Mouse (Mus musculus): ENCODE measurements around the gene Mrpl34. TPM values are rescaled to one million over a fixed set of nuclear protein-coding genes. Genes with fewer than 3 reads are reported as not detected.

Mrpl34 gene
- polyA plus RNA-seq, 1 experiment from 2014 or later, result 46.4 TPM

GRCm38 (mm10) chr8:71496481-71496880 is 31.7 kb downstream of the Mrpl34 start:
- 86% methylated on average over 10 of the region's 11 CpGs for WGBS (ENCODE audit: missing documents)
- Histone ChIP-seq H3K79me2 (ENCODE audit: inconsistent target) (no peaks in the 10 kb centered on the region), H3K4me3 (ENCODE audit: inconsistent target) (no peak overlapping the region), H3K36me3 (ENCODE audit: inconsistent target) (peaks cover 17% of the 10 kb centered on the region; the same call in 1 of the 2 replicates), H3K27ac (no peak overlapping the region)

DNA sequence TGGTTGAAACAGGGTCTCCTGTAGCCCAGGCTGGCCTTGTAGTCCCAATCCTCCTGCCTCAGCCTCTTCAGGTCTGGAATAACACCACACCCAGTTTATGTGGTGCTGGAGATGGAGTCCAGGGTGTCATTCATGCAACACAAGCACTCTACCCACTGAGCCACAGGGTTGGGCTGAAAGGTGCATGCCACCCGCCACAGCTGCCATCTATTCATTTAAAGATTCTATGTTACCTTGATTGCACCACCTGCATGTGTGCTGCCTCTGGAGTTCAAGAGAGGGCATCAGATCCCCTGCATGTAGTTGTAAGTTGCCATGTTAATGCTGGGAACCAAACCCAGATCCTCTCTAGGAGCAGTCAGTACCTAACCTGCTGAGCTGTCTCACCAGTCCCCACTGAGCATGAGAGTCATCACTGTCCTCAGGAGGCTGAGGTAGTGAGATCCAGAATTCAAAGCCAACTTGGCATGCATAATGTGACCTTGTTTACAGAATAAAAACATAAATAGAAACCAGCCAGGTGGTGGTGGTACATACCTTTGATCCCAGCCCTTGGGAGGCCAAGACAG is 32.4 kb downstream of the Mrpl34 start:
- WGBS (ENCODE audit: missing documents), result 86% methylated on average over 1 of the region's 1 CpGs
- H3K27ac ChIP-seq, result no peak overlapping the region
- peaks cover 13% of the 10 kb centered on the region; the same call in 1 of the 2 replicates for H3K36me3 ChIP-seq (ENCODE audit: inconsistent target)
- H3K79me2 ChIP-seq (ENCODE audit: inconsistent target), result no peaks in the 10 kb centered on the region
- no peak overlapping the region for H3K4me3 ChIP-seq (ENCODE audit: inconsistent target)

DNA sequence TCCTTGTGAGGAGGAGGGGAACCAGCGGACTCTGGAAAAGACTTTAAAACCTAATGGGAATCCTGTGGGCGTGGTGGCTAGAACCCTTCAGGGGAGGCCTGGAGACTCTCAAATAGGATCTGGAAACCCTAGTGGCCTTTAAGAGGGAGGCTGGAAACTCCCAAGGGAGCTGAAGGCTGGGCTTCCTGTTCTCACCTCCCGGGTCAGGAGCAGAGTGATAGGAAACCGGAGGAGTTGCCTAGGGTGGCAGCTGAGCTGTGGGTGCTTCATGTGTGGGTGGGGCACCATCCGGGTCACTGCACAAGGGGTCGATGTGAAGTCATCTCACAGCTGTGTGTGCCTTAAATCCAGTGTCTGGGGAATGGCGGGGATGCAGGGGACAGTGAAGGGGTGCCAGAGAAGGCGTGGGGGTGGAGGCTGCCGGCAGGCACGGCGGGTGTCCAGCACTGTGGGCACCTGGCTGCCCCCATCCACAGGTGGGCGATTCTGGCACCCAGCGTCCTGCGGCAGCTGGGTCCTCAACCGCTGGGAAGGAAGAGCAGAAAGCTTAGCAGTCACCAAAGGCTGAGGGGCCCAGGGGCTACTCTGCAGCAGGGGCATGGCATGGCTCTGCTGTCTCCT is 33.2 kb downstream of the Mrpl34 start:
- Histone ChIP-seq H3K79me2 (ENCODE audit: inconsistent target) (no peaks in the 10 kb centered on the region), H3K27ac (no peak overlapping the region), H3K36me3 (ENCODE audit: inconsistent target) (peaks cover 9% of the 10 kb centered on the region; the same call in 1 of the 2 replicates), H3K4me3 (ENCODE audit: inconsistent target) (no peak overlapping the region)
- WGBS (ENCODE audit: missing documents), result 85% methylated on average over 15 of the region's 15 CpGs

DNA sequence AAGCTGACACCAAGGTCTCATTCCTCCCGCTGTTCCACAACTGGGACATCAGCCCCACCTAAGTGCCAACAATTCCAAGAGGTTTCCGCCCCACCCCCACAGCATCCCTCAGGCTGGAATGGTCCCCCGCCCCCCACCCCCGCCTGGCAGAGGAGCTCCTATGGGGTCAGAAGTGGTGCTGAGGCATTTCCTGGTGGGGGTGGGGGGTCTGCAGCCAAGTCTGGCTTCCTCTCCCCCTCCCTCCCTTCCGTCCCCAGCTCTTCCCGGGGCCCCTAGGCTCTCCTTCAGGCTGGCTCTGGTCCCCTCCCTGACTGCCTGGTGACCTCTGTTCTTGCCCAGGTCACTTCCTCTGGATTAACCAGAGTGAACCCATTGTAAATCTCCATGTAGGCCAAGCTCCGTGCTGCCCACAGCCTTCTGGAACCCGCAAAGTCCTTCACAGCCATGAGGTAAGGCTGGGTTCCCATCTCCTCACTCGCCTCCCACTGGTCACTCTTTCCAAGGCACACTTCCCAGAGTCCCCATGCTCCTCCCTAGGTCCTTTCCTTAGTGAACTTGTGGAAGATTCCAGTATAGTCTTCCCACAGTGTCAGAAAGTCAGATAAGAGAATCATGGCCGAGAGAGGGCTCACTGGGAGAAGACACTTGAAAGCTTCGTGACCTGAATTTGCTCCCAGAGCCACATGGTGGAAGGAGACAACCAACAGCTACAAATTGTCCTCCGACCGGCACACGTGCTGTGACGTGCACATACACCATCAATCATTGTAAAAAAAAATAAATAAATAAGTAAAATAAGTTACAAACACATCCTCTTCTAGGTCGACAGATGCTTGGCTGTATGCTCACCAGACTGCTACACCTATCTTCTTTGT is 34.3 kb downstream of the Mrpl34 start:
- Histone ChIP-seq H3K36me3 (ENCODE audit: inconsistent target) (peaks cover 5% of the 10 kb centered on the region; the same call in 1 of the 2 replicates), H3K79me2 (ENCODE audit: inconsistent target) (no peaks in the 10 kb centered on the region), H3K27ac (no peak overlapping the region), H3K4me3 (ENCODE audit: inconsistent target) (no peak overlapping the region)
- 74% methylated on average over 14 of the region's 16 CpGs for WGBS (ENCODE audit: missing documents)

GRCm38 (mm10) chr8:71504349-71504748 is 39.6 kb downstream of the Mrpl34 start:
- Histone ChIP-seq H3K36me3 (ENCODE audit: inconsistent target) (no peaks in the 10 kb centered on the region), H3K4me3 (ENCODE audit: inconsistent target) (no peak overlapping the region), H3K79me2 (ENCODE audit: inconsistent target) (no peaks in the 10 kb centered on the region), H3K27ac (no peak overlapping the region)
- WGBS (ENCODE audit: missing documents), result 98% methylated on average over 4 of the region's 4 CpGs

- no peaks in the 10 kb centered on the region for H3K79me2 ChIP-seq (ENCODE audit: inconsistent target)
- H3K4me3 ChIP-seq (ENCODE audit: inconsistent target), result no peak overlapping the region
- H3K27ac ChIP-seq, result no peak overlapping the region
- no peaks in the 10 kb centered on the region for H3K36me3 ChIP-seq (ENCODE audit: inconsistent target)
- 100% methylated on average over 4 of the region's 4 CpGs for WGBS (ENCODE audit: missing documents)
Measured at GRCm38 (mm10) chr8:71505326-71505725, 40.6 kb downstream of the Mrpl34 start.

DNA sequence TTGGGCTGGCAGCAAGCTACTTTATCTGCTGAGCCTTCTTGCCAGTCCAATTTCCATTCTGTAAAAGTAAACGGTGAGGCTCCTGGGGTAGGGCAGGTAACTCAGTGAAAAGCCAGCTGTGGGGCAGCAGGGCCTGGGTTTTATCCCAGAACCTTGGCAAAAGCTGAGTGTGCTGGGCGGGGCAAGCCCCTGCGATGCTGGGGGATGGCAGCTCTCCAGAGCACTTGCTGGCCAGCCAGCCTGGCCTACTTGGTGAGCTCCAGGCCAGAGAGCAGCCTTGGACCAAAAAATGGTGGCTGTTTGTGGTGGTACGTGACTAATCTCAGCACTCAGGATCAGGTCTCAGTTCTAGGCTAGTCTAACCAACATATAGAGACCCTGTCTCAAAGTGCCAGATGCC is 41.2 kb downstream of the Mrpl34 start:
- WGBS (ENCODE audit: missing documents), result 90% methylated on average over 4 of the region's 4 CpGs

GRCm38 (mm10) chr8:71507589-71508104 is 42.9 kb downstream of the Mrpl34 start:
- 2% methylated on average over 53 of the region's 61 CpGs for WGBS (ENCODE audit: missing documents)
- H3K36me3 ChIP-seq (ENCODE audit: inconsistent target), result no peaks in the 10 kb centered on the region
- no peaks in the 10 kb centered on the region for H3K79me2 ChIP-seq (ENCODE audit: inconsistent target)
- no peak overlapping the region for H3K27ac ChIP-seq
- no peak overlapping the region for H3K4me3 ChIP-seq (ENCODE audit: inconsistent target)

More for the DNA sequence above, 41.2 kb downstream of the Mrpl34 start:
- Histone ChIP-seq H3K79me2 (ENCODE audit: inconsistent target) (no peaks in the 10 kb centered on the region), H3K27ac (no peak overlapping the region), H3K4me3 (ENCODE audit: inconsistent target) (no peak overlapping the region), H3K36me3 (ENCODE audit: inconsistent target) (no peaks in the 10 kb centered on the region)

DNA sequence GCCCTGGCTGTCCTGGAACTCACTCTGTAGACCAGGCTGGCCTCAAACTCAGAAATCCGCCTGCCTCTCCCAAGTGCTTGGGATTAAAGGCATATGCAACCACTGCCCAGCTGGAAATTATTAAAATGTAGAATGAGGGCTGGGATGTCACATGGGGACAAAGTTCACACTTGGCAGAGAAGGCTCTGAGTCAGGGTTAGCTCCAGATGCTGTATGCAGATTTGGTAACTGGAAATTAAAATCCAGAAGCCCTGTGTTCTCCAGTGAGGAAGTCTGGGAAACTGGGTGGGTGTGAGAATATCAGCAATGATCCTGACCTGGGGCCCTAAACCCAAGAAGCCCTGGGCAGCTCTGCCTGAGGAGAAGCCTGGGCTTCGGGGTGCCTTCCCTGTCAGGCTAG is 44.6 kb downstream of the Mrpl34 start:
- H3K27ac ChIP-seq, result no peak overlapping the region
- WGBS (ENCODE audit: missing documents), result 96% methylated on average over 2 of the region's 2 CpGs
- H3K4me3 ChIP-seq (ENCODE audit: inconsistent target), result no peak overlapping the region
- H3K36me3 ChIP-seq (ENCODE audit: inconsistent target), result no peaks in the 10 kb centered on the region
- H3K79me2 ChIP-seq (ENCODE audit: inconsistent target), result no peaks in the 10 kb centered on the region

DNA sequence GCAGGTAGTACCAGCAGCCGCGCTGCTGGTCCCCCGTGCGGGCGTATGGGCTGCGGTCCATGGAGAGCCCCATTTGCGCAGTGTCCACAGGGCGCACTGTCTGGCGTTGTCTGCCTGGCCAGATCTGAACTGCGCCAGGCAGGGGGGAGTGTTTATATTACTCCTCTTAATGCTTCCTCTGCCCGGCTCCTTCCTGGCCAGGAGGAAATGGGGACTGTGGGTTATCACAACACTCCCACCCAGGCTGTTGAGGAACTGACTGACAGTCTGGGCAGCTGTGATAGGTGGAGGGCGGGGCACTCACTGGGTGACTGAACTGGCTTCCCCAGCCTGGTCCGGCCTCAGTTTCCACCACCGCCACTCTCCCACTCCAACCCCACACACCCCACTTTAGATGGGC is 46.9 kb downstream of the Mrpl34 start, which contains the start of gene Plvap:
TSS of gene Plvap (minus strand) at position 109 of the 400 bp plus-strand sequence.
- Histone ChIP-seq H3K27ac (no peak within 1 kb of the TSS), H3K36me3 (ENCODE audit: inconsistent target) (no peaks in the 10 kb centered on the region), H3K4me3 (ENCODE audit: inconsistent target) (no peak within 1 kb of the TSS), H3K79me2 (ENCODE audit: inconsistent target) (no peaks in the 10 kb centered on the region)
- WGBS (ENCODE audit: missing documents), result 4% methylated on average over 14 of the region's 14 CpGs

DNA sequence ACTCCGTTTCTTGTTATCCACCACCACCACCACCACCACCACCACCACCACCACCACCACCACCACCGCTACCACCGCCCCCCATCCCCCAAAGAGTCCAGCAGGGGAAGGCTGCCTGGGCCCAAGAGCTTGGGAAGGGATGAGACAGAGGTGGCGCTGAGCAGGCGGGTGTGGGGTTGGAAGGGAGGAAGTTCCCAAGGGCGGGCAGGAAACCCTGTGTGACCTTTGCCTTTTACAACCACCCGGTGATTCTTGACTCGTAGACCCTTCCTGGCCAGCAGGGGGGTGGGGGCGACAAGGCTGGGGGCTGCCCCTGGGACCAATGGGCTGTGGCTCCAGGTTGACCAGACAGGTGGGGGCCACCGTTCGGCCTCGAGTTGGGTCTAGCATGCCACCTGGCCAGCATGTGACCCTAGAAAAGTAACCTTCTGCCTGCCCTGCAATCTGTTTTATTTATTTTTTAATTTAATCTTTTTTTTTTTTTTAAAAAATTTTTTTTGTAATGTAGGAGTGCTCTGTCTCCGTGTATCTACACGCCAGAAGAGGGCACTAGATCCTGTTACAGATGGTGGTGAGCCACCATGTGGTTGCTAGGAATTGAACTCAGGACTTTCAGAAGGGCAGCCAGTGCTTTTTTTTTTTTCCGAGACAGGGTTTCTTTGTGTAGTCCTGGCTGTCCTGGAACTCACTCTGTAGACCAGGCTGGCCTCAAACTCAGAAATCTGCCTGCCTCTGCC is 48.4 kb downstream of the Mrpl34 start:
- H3K4me3 ChIP-seq (ENCODE audit: inconsistent target), result no peak overlapping the region
- H3K27ac ChIP-seq, result no peak overlapping the region
- WGBS (ENCODE audit: missing documents), result 41% methylated on average over 12 of the region's 15 CpGs
- no peaks in the 10 kb centered on the region for H3K79me2 ChIP-seq (ENCODE audit: inconsistent target)
- no peaks in the 10 kb centered on the region for H3K36me3 ChIP-seq (ENCODE audit: inconsistent target)

- Histone ChIP-seq H3K79me2 (ENCODE audit: inconsistent target) (no peaks in the 10 kb centered on the region), H3K36me3 (ENCODE audit: inconsistent target) (no peaks in the 10 kb centered on the region)
Measured at GRCm38 (mm10) chr8:71515043-71515442, 50.3 kb downstream of the Mrpl34 start.

More at GRCm38 (mm10) chr8:71515043-71515442, 50.3 kb downstream of the Mrpl34 start:
- 87% methylated on average over 5 of the region's 5 CpGs for WGBS (ENCODE audit: missing documents)
- Histone ChIP-seq H3K4me3 (ENCODE audit: inconsistent target) (no peak overlapping the region), H3K27ac (no peak overlapping the region)
